In genomic region chr13:28481224-28481965, GRCm38 (mm10) we compare ENCODE assay signal across 10 mouse cellular contexts.
DNase-seq lines count a peak whose midpoint lies in the region; ATAC-seq and TF ChIP-seq lines count a peak whose summit lies in the region.
"Had no signal": no experiment of that assay in that cellular context is flagged by ENCODE, and none has a peak within 500 bp of the region (broad histone marks: within the 10 kb centered on the region; RNA-seq: fewer than 3 reads in every experiment).

No protein-coding gene starts in this region.

- peaks cover 4% of the 10 kb centered on the region for H3K36me3 ChIP-seq in forebrain, embryonic 13.5 days (ENCODE audit: poor library complexity, severe bottlenecking)
- 0 out of 2 replicates have a peak, but pooled peaks cover 6% of the 10 kb centered on the region for H3K36me3 ChIP-seq in midbrain, embryonic 12.5 days
- no peaks in the 10 kb centered on the region for H3K36me3 ChIP-seq in kidney, embryonic 16.5 days (ENCODE audit: insufficient read depth, low read length)
- H3K36me3 ChIP-seq: G1E had no signal

- no peaks in the 10 kb centered on the region for H3K27me3 ChIP-seq in cerebellum, adult 2 months (ENCODE audit: control insufficient read depth, insufficient read depth, low read length)
- no peaks in the 10 kb centered on the region for H3K27me3 ChIP-seq in forebrain, embryonic 13.5 days
- no peaks in the 10 kb centered on the region for H3K27me3 ChIP-seq in midbrain, embryonic 12.5 days
- no peaks in the 10 kb centered on the region for H3K27me3 ChIP-seq in kidney, embryonic 16.5 days (ENCODE audit: insufficient read depth, low read length)
- H3K27me3 ChIP-seq: limb, embryonic 15.5 days had no signal

- no peak overlapping the region for H3K9ac ChIP-seq in forebrain, embryonic 13.5 days
- H3K9ac ChIP-seq in midbrain, embryonic 12.5 days (replicated peaks): no peak overlapping the region
- no peak overlapping the region for H3K9ac ChIP-seq in kidney, embryonic 16.5 days (replicated peaks; ENCODE audit: low read length)
- H3K9ac ChIP-seq: limb, embryonic 15.5 days had no signal

- H3K4me3 ChIP-seq in cerebellum, adult 2 months (replicated peaks; ENCODE audit: insufficient read depth, low read depth, low read length): no peak overlapping the region
- no peak overlapping the region for H3K4me3 ChIP-seq in forebrain, embryonic 13.5 days
- H3K4me3 ChIP-seq in midbrain, embryonic 12.5 days: no peak overlapping the region
- H3K4me3 ChIP-seq in kidney, embryonic 16.5 days (ENCODE audit: low read length): no peak overlapping the region
- H3K4me3 ChIP-seq: limb, embryonic 15.5 days had no signal

- no peak for TF ChIP-seq CTCF in cerebellum, adult 2 months (IDR thresholded peaks at IDR 0.05; ENCODE audit: borderline replicate concordance, insufficient read depth, low read depth, low read length)

- peak; percentile 32 for DNase-seq in brain, embryonic 18.5 days (ENCODE audit: low read depth, low spot score)
- peak; percentile 66 to 87 for DNase-seq in cerebellum, adult 2 months
- no peak for DNase-seq in urinary bladder, adult 2 months (ENCODE audit: low spot score)
- DNase-seq in layer of hippocampus, adult 18-20 months (ENCODE audit: low spot score in 2 of 2): no peak
- DNase-seq: gastrocnemius, postnatal 25 days had no signal

- WGBS in cerebellum, adult 2 months: 51% methylated on average over 7 of the region's 7 CpGs
- WGBS in forebrain, embryonic 13.5 days: 56% methylated on average over 7 of the region's 7 CpGs
- WGBS in midbrain, embryonic 12.5 days: 66% methylated on average over 7 of the region's 7 CpGs
- WGBS in kidney, embryonic 16.5 days: 79% methylated on average over 7 of the region's 7 CpGs

- H3K4me2 ChIP-seq in forebrain, embryonic 13.5 days: no peak overlapping the region
- no peak overlapping the region for H3K4me2 ChIP-seq in midbrain, embryonic 12.5 days (replicated peaks)
- H3K4me2 ChIP-seq in kidney, embryonic 16.5 days (replicated peaks; ENCODE audit: low read depth, low read length): no peak overlapping the region
- H3K4me2 ChIP-seq: limb, embryonic 15.5 days had no signal

- H3K9me3 ChIP-seq in forebrain, embryonic 13.5 days (replicated peaks): no peaks in the 10 kb centered on the region
- no peaks in the 10 kb centered on the region for H3K9me3 ChIP-seq in midbrain, embryonic 12.5 days
- no peaks in the 10 kb centered on the region for H3K9me3 ChIP-seq in kidney, embryonic 16.5 days (ENCODE audit: low read length)
- H3K9me3 ChIP-seq: G1E; limb, embryonic 15.5 days had no signal

- peak; percentile 93 for ATAC-seq in forebrain, embryonic 13.5 days
- ATAC-seq in midbrain, embryonic 12.5 days (ENCODE audit: low FRiP score, low read depth): peak; percentile 90
- no peak for ATAC-seq in kidney, embryonic 16.5 days (ENCODE audit: low FRiP score, low TSS enrichment)

- no peak overlapping the region for H3K27ac ChIP-seq in cerebellum, adult 2 months (ENCODE audit: insufficient read depth, low read length)
- H3K27ac ChIP-seq in forebrain, embryonic 13.5 days: peak overlapping the region; percentile 49; the same call in 1 of the 2 replicates
- H3K27ac ChIP-seq in midbrain, embryonic 12.5 days (replicated peaks): peak overlapping the region; percentile 63; the same call in 1 of the 2 replicates
- no peak overlapping the region for H3K27ac ChIP-seq in kidney, embryonic 16.5 days (ENCODE audit: low read length)
- H3K27ac ChIP-seq: limb, embryonic 15.5 days had no signal

- no peaks in the 10 kb centered on the region; the same call in 1 of the 2 replicates for H3K4me1 ChIP-seq in cerebellum, adult 2 months (ENCODE audit: control insufficient read depth, insufficient read depth, low read length)
- peaks cover 13% of the 10 kb centered on the region for H3K4me1 ChIP-seq in forebrain, embryonic 13.5 days
- 0 out of 2 replicates have a peak, but pooled peaks cover 9% of the 10 kb centered on the region for H3K4me1 ChIP-seq in midbrain, embryonic 12.5 days
- H3K4me1 ChIP-seq in kidney, embryonic 16.5 days (ENCODE audit: insufficient read depth, low read length): peaks cover 6% of the 10 kb centered on the region; the same call in 1 of the 2 replicates
- H3K4me1 ChIP-seq: limb, embryonic 15.5 days had no signal

- TF ChIP-seq POLR2A in cerebellum, adult 2 months (IDR thresholded peaks at IDR 0.05; ENCODE audit: borderline replicate concordance, insufficient read depth, low read length): no peak

Comparison
In these comparisons a context has a peak if more than half of its experiments do, and no peak if none do; other contexts are left out.
1. DNase-seq: peak in brain, embryonic 18.5 days (single experiment) and cerebellum, adult 2 months (2 of 2); none in urinary bladder, adult 2 months (single experiment) and layer of hippocampus, adult 18-20 months (0 of 2).
2. H3K27ac ChIP-seq: peak in forebrain, embryonic 13.5 days (single experiment) and midbrain, embryonic 12.5 days (single experiment); none in cerebellum, adult 2 months (single experiment) and kidney, embryonic 16.5 days (single experiment).